Comparison of ENCODE assay signal across 8 mouse cellular contexts in the genomic region with DNA sequence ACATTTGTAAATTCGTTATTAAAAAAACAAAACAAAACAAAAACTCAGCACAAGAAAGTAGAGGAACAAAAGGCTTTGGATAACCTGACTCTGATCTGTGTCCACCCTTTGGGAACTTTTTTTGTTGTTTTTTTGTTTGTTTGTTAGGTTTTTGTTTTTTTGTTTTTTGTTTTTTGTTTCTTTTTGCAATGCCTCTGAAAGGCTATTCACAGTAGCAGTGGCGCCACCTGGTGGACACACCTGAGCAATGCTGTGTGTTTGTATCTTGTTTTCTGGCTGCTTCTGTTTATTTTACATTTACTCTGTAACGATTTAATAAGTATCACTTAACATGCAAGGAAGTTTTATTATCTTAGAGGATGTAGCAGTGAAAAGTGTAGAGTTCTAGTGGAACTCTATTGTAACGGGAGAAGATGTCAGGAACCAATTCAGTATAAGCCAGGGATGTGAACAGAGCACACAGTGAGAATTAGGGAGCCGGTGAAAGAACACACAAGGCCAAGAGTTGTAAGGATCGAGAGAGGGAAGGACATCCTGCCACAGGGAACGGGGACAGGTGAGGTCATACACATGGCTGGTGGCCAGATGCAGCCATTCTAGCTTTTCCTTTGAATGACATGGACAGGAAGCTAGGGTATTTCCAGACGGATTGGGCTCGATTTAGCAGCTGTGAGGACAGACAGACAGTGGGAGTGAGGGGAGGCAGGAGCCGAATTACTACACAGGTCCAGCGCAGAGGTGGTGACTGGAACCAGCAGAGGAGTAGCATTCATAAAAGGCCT. TPM values are rescaled to one million over a fixed set of nuclear protein-coding genes. Genes with fewer than 3 reads are reported as not detected.
DNase-seq lines count a peak whose midpoint lies in the region; ATAC-seq and TF ChIP-seq lines count a peak whose summit lies in the region.

No protein-coding gene starts in this region.

- whole genome bisulfite sequencing in embryonic facial prominence, embryonic 13.5 days, result 48% methylated on average over 11 of the region's 11 CpGs
- 46% methylated on average over 11 of the region's 11 CpGs for WGBS in small intestine, adult 2 months

- peak overlapping the region; percentile 77 for H3K4me2 ChIP-seq in embryonic facial prominence, embryonic 13.5 days

- TF ChIP-seq POLR2A in small intestine, adult 2 months (IDR thresholded peaks at IDR 0.05; ENCODE audit: low read depth, low read length), result no peak

- no peak overlapping the region for H3K9ac ChIP-seq in embryonic facial prominence, embryonic 13.5 days

- no peaks in the 10 kb centered on the region for H3K9me3 ChIP-seq in embryonic facial prominence, embryonic 13.5 days

- H3K4me1 ChIP-seq in embryonic facial prominence, embryonic 13.5 days, result peaks cover 23% of the 10 kb centered on the region
- peaks cover 4% of the 10 kb centered on the region; the same call in 1 of the 2 replicates for H3K4me1 ChIP-seq in small intestine, adult 2 months (ENCODE audit: control insufficient read depth, insufficient read depth, insufficient read length, low read length)

- ATAC-seq in embryonic facial prominence, embryonic 13.5 days (ENCODE audit: insufficient number of reproducible peaks, insufficient read depth, low FRiP score, low TSS enrichment, low read depth), result no peak

- H3K27ac ChIP-seq in embryonic facial prominence, embryonic 13.5 days, result no peak overlapping the region
- no peak overlapping the region for H3K27ac ChIP-seq in small intestine, adult 2 months (ENCODE audit: insufficient read depth, low read depth, low read length)

- peak; percentile 48; the same call in 1 of the 2 replicates for TF ChIP-seq CTCF in small intestine, adult 2 months (IDR thresholded peaks at IDR 0.05; ENCODE audit: extremely low read depth, insufficient read length, insufficient replicate concordance, low read depth, low read length)

- H3K36me3 ChIP-seq in embryonic facial prominence, embryonic 13.5 days, result no peaks in the 10 kb centered on the region
- H3K36me3 ChIP-seq in small intestine, adult 2 months (ENCODE audit: control insufficient read depth, insufficient read depth, low read length), result no peaks in the 10 kb centered on the region

- DNase-seq in gastrocnemius, adult 18-20 months (ENCODE audit: low spot score), result peak; percentile 73
- no peak for DNase-seq in gastrocnemius, postnatal 25 days
- peak; percentile 88 for DNase-seq in adrenal gland, postnatal 25 days
- DNase-seq in heart, postnatal 14 days, result peak; percentile 83 to 89
- DNase-seq in layer of hippocampus, postnatal 14 days (ENCODE audit: low spot score in 2 of 2), result peak; percentile 71 to 88
- peak; percentile 73 for DNase-seq in mesoderm, embryonic 11.5 days (ENCODE audit: low read depth, low spot score)

- H3K4me3 ChIP-seq in embryonic facial prominence, embryonic 13.5 days, result peak overlapping the region; percentile 42; the same call in 1 of the 2 replicates
- no peak overlapping the region for H3K4me3 ChIP-seq in small intestine, adult 2 months (ENCODE audit: low read depth, low read length)

- intact Hi-C loops in heart, postnatal 14 days (cut with DNase I), result loop anchor here (1.0 kb wide), 1 partner anchor 183 kb away; no protein-coding TSS in a partner anchor

- H3K27me3 ChIP-seq in embryonic facial prominence, embryonic 13.5 days, result peaks cover 44% of the 10 kb centered on the region
- peaks cover 21% of the 10 kb centered on the region for H3K27me3 ChIP-seq in small intestine, adult 2 months (ENCODE audit: control insufficient read depth, insufficient read depth, low read length)

RNA-seq across cellular contexts. Expression of a gene that starts 2.4 kb away (rescaled TPM):
- total RNA-seq in gastrocnemius, adult 18-20 months (2021), result under 1 TPM; 0.81 to 0.87 TPM
- 1 to 10 TPM; 1.1 to 1.6 TPM for total RNA-seq in gastrocnemius, postnatal 25 days (2021)
- 5.5 and 6.4 TPM in 2 replicates for total RNA-seq in adrenal gland, postnatal 25 days (2021)
- 9.2 and 9.6 TPM in 2 replicates for polyA plus RNA-seq in embryonic facial prominence, embryonic 13.5 days (2015; fragmentation: Nextera tagmentation; extraction: Ambion mirVana)
- total RNA-seq in heart, postnatal 14 days (2021), result 1 to 10 TPM; 1.2 to 2.1 TPM
- total RNA-seq in layer of hippocampus, postnatal 14 days (2021), result 1 to 10 TPM; 6.6 to 8.8 TPM
- 0.18 and 0.34 TPM in 2 replicates for polyA plus RNA-seq in small intestine, adult 2 months (2012; rRNA removed)

RNA-seq across cellular contexts. Expression of a gene that starts 6.7 kb away (rescaled TPM):
- total RNA-seq in gastrocnemius, adult 18-20 months (2021), result 1 to 10 TPM in 1 of 2 experiments, under 1 TPM in 1; 0.87 to 1.5 TPM
- 1 to 10 TPM; 1.5 to 3.2 TPM for total RNA-seq in gastrocnemius, postnatal 25 days (2021)
- total RNA-seq in adrenal gland, postnatal 25 days (2021), result 13.9 and 17.6 TPM in 2 replicates
- 16.2 and 16.7 TPM in 2 replicates for polyA plus RNA-seq in embryonic facial prominence, embryonic 13.5 days (2015; fragmentation: Nextera tagmentation; extraction: Ambion mirVana)
- total RNA-seq in heart, postnatal 14 days (2021), result 1 to 10 TPM; 6.9 to 7.5 TPM
- 10 to 100 TPM; 10.9 to 11.4 TPM for total RNA-seq in layer of hippocampus, postnatal 14 days (2021)
- polyA plus RNA-seq in small intestine, adult 2 months (2012; rRNA removed), result 5.9 and 10.9 TPM in 2 replicates
